Mouse (Mus musculus): ENCODE results near the gene Cys1.

The Cys1 gene

GRCm38 (mm10) chr12:24697484-24698204 is 16.0 kb upstream of the Cys1 start:
- no peak for DNase-seq (ENCODE audit: low spot score)

GRCm38 (mm10) chr12:24696500-24697483 is 15.2 kb upstream of the Cys1 start:
- peak; percentile 60 for DNase-seq (ENCODE audit: low spot score)

- DNase-seq (ENCODE audit: low spot score) = no peak
Measured at GRCm38 (mm10) chr12:24690351-24690750, 8.7 kb upstream of the Cys1 start.

GRCm38 (mm10) chr12:24686696-24687346 is 5.2 kb upstream of the Cys1 start:
- DNase-seq (ENCODE audit: low spot score) = no peak

GRCm38 (mm10) chr12:24686038-24686695 is 4.6 kb upstream of the Cys1 start:
- DNase-seq (ENCODE audit: low spot score) = no peak

- no peak for DNase-seq (ENCODE audit: low spot score)
Measured at GRCm38 (mm10) chr12:24683461-24683860, 1.8 kb upstream of the Cys1 start.

- no peak for DNase-seq (ENCODE audit: low spot score)
Measured at GRCm38 (mm10) chr12:24682563-24682962, 950 bp upstream of the Cys1 start.

- DNase-seq (ENCODE audit: low spot score) = no peak
Measured at GRCm38 (mm10) chr12:24680492-24681285, 924 bp downstream of the Cys1 start.

GRCm38 (mm10) chr12:24680096-24680491 is 1.5 kb downstream of the Cys1 start:
- no peak for DNase-seq (ENCODE audit: low spot score)

GRCm38 (mm10) chr12:24662131-24662530 is 19.5 kb downstream of the Cys1 start:
- no peak for DNase-seq (ENCODE audit: low spot score)

GRCm38 (mm10) chr12:24661100-24661499 is 20.5 kb downstream of the Cys1 start:
- no peak for DNase-seq (ENCODE audit: low spot score)

- no peak for DNase-seq (ENCODE audit: low spot score)
Measured at GRCm38 (mm10) chr12:24659923-24660322, 21.7 kb downstream of the Cys1 start.

GRCm38 (mm10) chr12:24658998-24659397 is 22.6 kb downstream of the Cys1 start:
- no peak for DNase-seq (ENCODE audit: low spot score)

GRCm38 (mm10) chr12:24656436-24656835 is 25.2 kb downstream of the Cys1 start:
- no peak for DNase-seq (ENCODE audit: low spot score)

GRCm38 (mm10) chr12:24654065-24654862 is 27.3 kb downstream of the Cys1 start:
- DNase-seq (ENCODE audit: low spot score) = no peak

GRCm38 (mm10) chr12:24651642-24652342 is 29.8 kb downstream of the Cys1 start:
- peak; percentile 94 for DNase-seq (ENCODE audit: low spot score)

GRCm38 (mm10) chr12:24651063-24651557 is 30.5 kb downstream of the Cys1 start, which contains the start of gene Klf11:
Klf11 (plus strand) TSS chr12:24651274.
- peak; percentile 95 for DNase-seq (ENCODE audit: low spot score)

- no peak for DNase-seq (ENCODE audit: low spot score)
Measured at GRCm38 (mm10) chr12:24650415-24651062, 31.1 kb downstream of the Cys1 start.

GRCm38 (mm10) chr12:24648094-24648493 is 33.5 kb downstream of the Cys1 start:
- no peak for DNase-seq (ENCODE audit: low spot score)
